Comparison of ENCODE assay signal across 7 mouse cellular contexts in the genomic region with DNA sequence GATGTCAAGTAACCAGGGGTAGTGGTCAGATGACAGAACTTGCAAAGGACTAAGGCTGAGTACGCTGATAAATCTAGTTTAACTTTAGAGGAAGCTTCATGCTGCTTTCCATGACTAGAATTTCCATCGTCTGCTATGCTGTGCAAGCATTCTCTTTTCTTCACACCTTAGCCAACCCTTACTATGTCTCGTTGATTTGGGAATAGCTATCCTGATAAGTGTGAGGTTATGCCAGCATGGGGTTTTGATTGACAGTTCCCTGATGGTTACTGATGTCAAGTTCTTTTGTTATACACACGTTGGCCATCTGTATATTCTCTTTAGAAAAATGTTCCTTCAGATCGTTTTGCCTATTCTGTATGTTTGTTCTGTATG. TPM values are rescaled to one million over a fixed set of nuclear protein-coding genes. Genes with fewer than 3 reads are reported as not detected.
DNase-seq lines count a peak whose midpoint lies in the region; ATAC-seq lines count a peak whose summit lies in the region.

No protein-coding gene starts in this region.

- H3K9ac ChIP-seq in lung, embryonic 15.5 days: no peak overlapping the region
- H3K9ac ChIP-seq in liver, embryonic 12.5 days: no peak overlapping the region
- H3K9ac ChIP-seq in stomach, embryonic 16.5 days (ENCODE audit: low read length): no peak overlapping the region

- H3K4me3 ChIP-seq in lung, embryonic 15.5 days: peak overlapping the region; percentile 61
- peak overlapping the region; percentile 72 for H3K4me3 ChIP-seq in hindbrain, embryonic 10.5 days
- peak overlapping the region; percentile 60; the same call in 1 of the 2 replicates for H3K4me3 ChIP-seq in liver, embryonic 12.5 days
- H3K4me3 ChIP-seq in stomach, embryonic 16.5 days (replicated peaks; ENCODE audit: low read length): peak overlapping the region; percentile 65

- 35% methylated on average over 5 of the region's 5 CpGs for WGBS in lung, embryonic 15.5 days
- 43% methylated on average over 5 of the region's 5 CpGs for WGBS in hindbrain, embryonic 10.5 days
- WGBS in liver, embryonic 12.5 days (ENCODE audit: insufficient replicate concordance): 25% methylated on average over 5 of the region's 5 CpGs
- 41% methylated on average over 5 of the region's 5 CpGs for WGBS in stomach, embryonic 16.5 days

- DNase-seq in lung, adult 18-20 months: no peak
- no peak for DNase-seq in hindbrain, embryonic 10.5 days (ENCODE audit: low spot score)
- DNase-seq in retina, postnatal 1 day: no peak
- no peak for DNase-seq in left cerebral cortex, adult 11 months (ENCODE audit: low spot score)

- no peaks in the 10 kb centered on the region for H3K36me3 ChIP-seq in lung, embryonic 15.5 days
- H3K36me3 ChIP-seq in hindbrain, embryonic 10.5 days: no peaks in the 10 kb centered on the region
- H3K36me3 ChIP-seq in liver, embryonic 12.5 days: no peaks in the 10 kb centered on the region
- H3K36me3 ChIP-seq in stomach, embryonic 16.5 days (ENCODE audit: control insufficient read depth, insufficient read depth, low read length): no peaks in the 10 kb centered on the region

- H3K27me3 ChIP-seq in lung, embryonic 15.5 days: no peaks in the 10 kb centered on the region
- H3K27me3 ChIP-seq in hindbrain, embryonic 10.5 days (ENCODE audit: insufficient read depth, poor library complexity, severe bottlenecking): peaks cover 6% of the 10 kb centered on the region
- H3K27me3 ChIP-seq in liver, embryonic 12.5 days (replicated peaks): no peaks in the 10 kb centered on the region
- H3K27me3 ChIP-seq in stomach, embryonic 16.5 days (ENCODE audit: control insufficient read depth, insufficient read depth, low read length): no peaks in the 10 kb centered on the region

- ATAC-seq in lung, embryonic 15.5 days (ENCODE audit: borderline replicate concordance, extremely low read depth, low FRiP score, low TSS enrichment): no peak
- ATAC-seq in liver, embryonic 12.5 days: peak; percentile 45; the same call in 1 of the 2 replicates
- no peak for ATAC-seq in stomach, embryonic 16.5 days (ENCODE audit: insufficient read depth, low FRiP score)

- H3K4me1 ChIP-seq in lung, embryonic 15.5 days: peaks cover 7% of the 10 kb centered on the region
- H3K4me1 ChIP-seq in hindbrain, embryonic 10.5 days (replicated peaks): 0 out of 2 replicates have a peak, but pooled peaks cover 3% of the 10 kb centered on the region
- no peaks in the 10 kb centered on the region for H3K4me1 ChIP-seq in liver, embryonic 12.5 days
- H3K4me1 ChIP-seq in stomach, embryonic 16.5 days (ENCODE audit: control insufficient read depth, insufficient read depth, low read length): peaks cover 10% of the 10 kb centered on the region

- H3K27ac ChIP-seq in lung, embryonic 15.5 days: no peak overlapping the region
- no peak overlapping the region for H3K27ac ChIP-seq in hindbrain, embryonic 10.5 days
- H3K27ac ChIP-seq in liver, embryonic 12.5 days: no peak overlapping the region
- H3K27ac ChIP-seq in stomach, embryonic 16.5 days (ENCODE audit: low read length): no peak overlapping the region

- peak overlapping the region; percentile 97 for H3K4me2 ChIP-seq in lung, embryonic 15.5 days
- peak overlapping the region; percentile 82 for H3K4me2 ChIP-seq in liver, embryonic 12.5 days
- peak overlapping the region; percentile 78 for H3K4me2 ChIP-seq in stomach, embryonic 16.5 days (ENCODE audit: low read depth, low read length)

- no peaks in the 10 kb centered on the region for H3K9me3 ChIP-seq in lung, embryonic 15.5 days
- H3K9me3 ChIP-seq in hindbrain, embryonic 10.5 days: no peaks in the 10 kb centered on the region
- H3K9me3 ChIP-seq in liver, embryonic 12.5 days (replicated peaks): no peaks in the 10 kb centered on the region
- no peaks in the 10 kb centered on the region for H3K9me3 ChIP-seq in stomach, embryonic 16.5 days (replicated peaks; ENCODE audit: control insufficient read depth, low read length)

RNA-seq across cellular contexts. Expression of gene Rab32, which starts 0.3 kb away (rescaled TPM):
- 22.4 and 22.7 TPM in 2 replicates for polyA plus RNA-seq in lung, embryonic 15.5 days (2015; fragmentation: Nextera tagmentation; extraction: Ambion mirVana)
- 8.4 and 11.3 TPM in 2 replicates for polyA plus RNA-seq in hindbrain, embryonic 10.5 days (2016; fragmentation: Nextera tagmentation; extraction: Ambion mirVana)
- polyA plus RNA-seq in liver, embryonic 12.5 days (2016; fragmentation: Nextera tagmentation; extraction: Ambion mirVana): 18.7 and 19.6 TPM in 2 replicates
- polyA plus RNA-seq in stomach, embryonic 16.5 days (2015; fragmentation: Nextera tagmentation; extraction: Ambion mirVana): 27.8 and 30.5 TPM in 2 replicates
